Mouse (Mus musculus) CD4-positive, CD25-positive, alpha-beta regulatory T cell, adult 2 months (primary cell): ENCODE results near the gene Smc4.
A peak's percentile ranks its signal among the peaks of the same experiment; 100 is the strongest.

Experiments
- DNase-seq: peaks from one replicate; pipeline ENCODE4 v3.0.0-alpha.2; 2012; ENCODE audit warnings: low read depth, low spot score

Gene Smc4

GRCm38 (mm10) chr3:69004437-69005337 is at the start of gene Smc4, which contains the start of gene Ift80:
TSS of gene Smc4 (plus strand) at chr3:69004738.
TSS of gene Ift80 (minus strand) at chr3:69004570.
- peak; percentile 98 for DNase-seq

- peak; percentile 16 for DNase-seq
Measured at GRCm38 (mm10) chr3:68956454-68956853, 48.1 kb upstream of the Smc4 start.

- no peak for DNase-seq
Measured at GRCm38 (mm10) chr3:68957413-68957812, 47.1 kb upstream of the Smc4 start.

GRCm38 (mm10) chr3:68964682-68965081 is 39.9 kb upstream of the Smc4 start:
- peak; percentile 82 for DNase-seq

- DNase-seq = peak; percentile 56
Measured at GRCm38 (mm10) chr3:68966527-68967285, 37.8 kb upstream of the Smc4 start.

- peak; percentile 84 for DNase-seq
Measured at GRCm38 (mm10) chr3:68967404-68967803, 37.1 kb upstream of the Smc4 start.

GRCm38 (mm10) chr3:68969091-68969590 is 35.4 kb upstream of the Smc4 start:
- peak; percentile 63 for DNase-seq

GRCm38 (mm10) chr3:68973574-68973973 is 31.0 kb upstream of the Smc4 start:
- peak; percentile 55 for DNase-seq

GRCm38 (mm10) chr3:68974639-68975532 is 29.7 kb upstream of the Smc4 start:
- DNase-seq = peak; percentile 66

- peak; percentile 54 for DNase-seq
Measured at GRCm38 (mm10) chr3:68975533-68976490, 28.7 kb upstream of the Smc4 start.

GRCm38 (mm10) chr3:68977696-68978095 is 26.8 kb upstream of the Smc4 start:
- DNase-seq = peak; percentile 30

GRCm38 (mm10) chr3:68979187-68979586 is 25.4 kb upstream of the Smc4 start:
- DNase-seq = no peak

GRCm38 (mm10) chr3:68980898-68981297 is 23.6 kb upstream of the Smc4 start:
- DNase-seq = peak; percentile 89

GRCm38 (mm10) chr3:68986550-68986949 is 18.0 kb upstream of the Smc4 start:
- DNase-seq = no peak

- DNase-seq = peak; percentile 60
Measured at GRCm38 (mm10) chr3:69002781-69003180, 1.8 kb upstream of the Smc4 start.

- DNase-seq = no peak
Measured at GRCm38 (mm10) chr3:69004055-69004436, 492 bp upstream of the Smc4 start.

GRCm38 (mm10) chr3:69005338-69006245 is 1.1 kb downstream of the Smc4 start:
- peak; percentile 72 for DNase-seq

GRCm38 (mm10) chr3:69006246-69006760 is 1.8 kb downstream of the Smc4 start:
- peak; percentile 59 for DNase-seq

- DNase-seq = no peak
Measured at GRCm38 (mm10) chr3:69008873-69009272, 4.3 kb downstream of the Smc4 start.
